Comparison of ENCODE assay signal across 12 mouse cellular contexts in genomic region chr3:146768921-146769320, GRCm38 (mm10). TPM values are rescaled to one million over a fixed set of nuclear protein-coding genes. Genes with fewer than 3 reads are reported as not detected.
DNase-seq lines count a peak whose midpoint lies in the region; ATAC-seq and TF ChIP-seq lines count a peak whose summit lies in the region.
"Had no signal": no experiment of that assay in that cellular context is flagged by ENCODE, and none has a peak within 500 bp of the region (broad histone marks: within the 10 kb centered on the region; RNA-seq: fewer than 3 reads in every experiment).

No protein-coding gene starts in this region.

- no peak overlapping the region for H3K4me3 ChIP-seq in ES-Bruce4 (ENCODE audit: low read depth, low read length)
- H3K4me3 ChIP-seq in forebrain, embryonic 12.5 days (replicated peaks): peak overlapping the region; percentile 8; the same call in 1 of the 2 replicates
- peak overlapping the region; percentile 41 for H3K4me3 ChIP-seq in midbrain, embryonic 13.5 days (replicated peaks)
- H3K4me3 ChIP-seq in liver, embryonic 11.5 days (ENCODE audit: low read depth, low read length): no peak overlapping the region
- H3K4me3 ChIP-seq: embryonic facial prominence, embryonic 12.5 days; kidney, embryonic 15.5 days; liver, embryonic 13.5 days had no signal

- ATAC-seq in forebrain, embryonic 12.5 days (ENCODE audit: low FRiP score): peak; percentile 72
- peak; percentile 73 for ATAC-seq in midbrain, embryonic 13.5 days
- no peak for ATAC-seq in liver, embryonic 11.5 days (replicated peaks; ENCODE audit: low FRiP score)

- TF ChIP-seq POLR2A in ES-Bruce4 (IDR thresholded peaks at IDR 0.05; ENCODE audit: insufficient read depth, low read length): no peak

- H3K9me3 ChIP-seq in ES-Bruce4 (replicated peaks; ENCODE audit: control insufficient read depth, insufficient read depth, low read length, poor library complexity, severe bottlenecking): no peaks in the 10 kb centered on the region
- H3K9me3 ChIP-seq in forebrain, embryonic 12.5 days: no peaks in the 10 kb centered on the region
- H3K9me3 ChIP-seq in midbrain, embryonic 13.5 days: no peaks in the 10 kb centered on the region
- H3K9me3 ChIP-seq in liver, embryonic 11.5 days (ENCODE audit: control insufficient read depth, low read length): no peaks in the 10 kb centered on the region
- H3K9me3 ChIP-seq: embryonic facial prominence, embryonic 12.5 days; heart, embryonic 10.5 days; kidney, embryonic 15.5 days; liver, embryonic 13.5 days had no signal

- no peak overlapping the region for H3K27ac ChIP-seq in ES-Bruce4 (ENCODE audit: insufficient read depth, low read length)
- no peak overlapping the region for H3K27ac ChIP-seq in forebrain, embryonic 12.5 days
- peak overlapping the region; percentile 69 for H3K27ac ChIP-seq in midbrain, embryonic 13.5 days
- no peak overlapping the region for H3K27ac ChIP-seq in liver, embryonic 11.5 days (ENCODE audit: low read depth, low read length)
- H3K27ac ChIP-seq: embryonic facial prominence, embryonic 12.5 days; kidney, embryonic 15.5 days; liver, embryonic 13.5 days had no signal

- no peak for TF ChIP-seq CTCF in ES-Bruce4 (IDR thresholded peaks at IDR 0.05; ENCODE audit: low read depth, low read length)

- H3K36me3 ChIP-seq in ES-Bruce4 (ENCODE audit: control insufficient read depth, insufficient read depth, low read length, poor library complexity, severe bottlenecking): no peaks in the 10 kb centered on the region
- H3K36me3 ChIP-seq in forebrain, embryonic 12.5 days (replicated peaks): no peaks in the 10 kb centered on the region
- peaks cover 7% of the 10 kb centered on the region; the same call in 1 of the 2 replicates for H3K36me3 ChIP-seq in midbrain, embryonic 13.5 days
- no peaks in the 10 kb centered on the region for H3K36me3 ChIP-seq in liver, embryonic 11.5 days (ENCODE audit: control insufficient read depth, insufficient read depth, low read length)
- H3K36me3 ChIP-seq: embryonic facial prominence, embryonic 12.5 days; heart, embryonic 10.5 days had no signal

- H3K4me1 ChIP-seq in ES-Bruce4 (ENCODE audit: control insufficient read depth, insufficient read depth, low read length): peaks cover 3% of the 10 kb centered on the region
- peaks cover 21% of the 10 kb centered on the region for H3K4me1 ChIP-seq in forebrain, embryonic 12.5 days
- H3K4me1 ChIP-seq in midbrain, embryonic 13.5 days (replicated peaks): peaks cover 44% of the 10 kb centered on the region
- H3K4me1 ChIP-seq in liver, embryonic 11.5 days (replicated peaks; ENCODE audit: control insufficient read depth, insufficient read depth, low read length): peaks cover 30% of the 10 kb centered on the region
- H3K4me1 ChIP-seq: kidney, embryonic 15.5 days had no signal

- peak; percentile 64; the same call in 1 of the 2 replicates for TF ChIP-seq EP300 in ES-Bruce4 (IDR thresholded peaks at IDR 0.05; ENCODE audit: insufficient read depth, low read depth, low read length)

- peak overlapping the region; percentile 31 for H3K4me2 ChIP-seq in forebrain, embryonic 12.5 days
- peak overlapping the region; percentile 53 for H3K4me2 ChIP-seq in midbrain, embryonic 13.5 days (replicated peaks)
- H3K4me2 ChIP-seq in liver, embryonic 11.5 days: no peak overlapping the region
- H3K4me2 ChIP-seq: embryonic facial prominence, embryonic 12.5 days; kidney, embryonic 15.5 days; liver, embryonic 13.5 days had no signal

- DNase-seq in frontal cortex, adult 2 months (ENCODE audit: extremely low spot score in 1 of 2, low spot score in 1 of 2): peak; percentile 56 to 69
- DNase-seq in frontal cortex, postnatal 10 days (ENCODE audit: low spot score in 2 of 2): no peak
- DNase-seq in lung, postnatal 25 days (ENCODE audit: low spot score): no peak
- DNase-seq in liver, embryonic 11.5 days (ENCODE audit: low spot score): no peak
- no peak for DNase-seq in embryo, embryonic 9.5 days (ENCODE audit: extremely low spot score)
- DNase-seq: liver, embryonic 13.5 days had no signal

- H3K27me3 ChIP-seq in ES-Bruce4 (ENCODE audit: control insufficient read depth, insufficient read depth, low read length, poor library complexity, severe bottlenecking): no peaks in the 10 kb centered on the region
- H3K27me3 ChIP-seq in forebrain, embryonic 12.5 days: no peaks in the 10 kb centered on the region
- no peaks in the 10 kb centered on the region for H3K27me3 ChIP-seq in midbrain, embryonic 13.5 days
- H3K27me3 ChIP-seq in liver, embryonic 11.5 days (replicated peaks; ENCODE audit: control insufficient read depth, insufficient read depth, low read length): no peaks in the 10 kb centered on the region
- H3K27me3 ChIP-seq: embryonic facial prominence, embryonic 12.5 days; kidney, embryonic 15.5 days; liver, embryonic 13.5 days had no signal

- H3K9ac ChIP-seq in ES-Bruce4 (ENCODE audit: low read depth, poor library complexity, severe bottlenecking): no peak overlapping the region
- H3K9ac ChIP-seq in forebrain, embryonic 12.5 days: no peak overlapping the region
- peak overlapping the region; percentile 65 for H3K9ac ChIP-seq in midbrain, embryonic 13.5 days (replicated peaks)
- no peak overlapping the region for H3K9ac ChIP-seq in liver, embryonic 11.5 days (ENCODE audit: low read depth, low read length)
- H3K9ac ChIP-seq: embryonic facial prominence, embryonic 12.5 days; kidney, embryonic 15.5 days; liver, embryonic 13.5 days had no signal

- 52% methylated on average over 3 of the region's 3 CpGs for WGBS in forebrain, embryonic 12.5 days
- WGBS in midbrain, embryonic 13.5 days: 46% methylated on average over 3 of the region's 3 CpGs
- WGBS in liver, embryonic 11.5 days: 75% methylated on average over 3 of the region's 3 CpGs

RNA-seq across cellular contexts. Expression of gene Prkacb, which starts 43.9 kb away (rescaled TPM):
- polyA plus RNA-seq in frontal cortex, adult 2 months (2012; rRNA removed): 193 and 194 TPM in 2 replicates
- 36.8 and 41.7 TPM in 2 replicates for polyA plus RNA-seq in ES-Bruce4 (2011; ENCODE audit: insufficient read depth, insufficient read length, low read depth, missing spikeins)
- polyA plus RNA-seq in forebrain, embryonic 12.5 days (2016; fragmentation: Nextera tagmentation; extraction: Ambion mirVana): 92.2 and 103 TPM in 2 replicates
- 119 and 126 TPM in 2 replicates for polyA plus RNA-seq in midbrain, embryonic 13.5 days (2015; fragmentation: Nextera tagmentation; extraction: Ambion mirVana)
- polyA plus RNA-seq in liver, embryonic 11.5 days (2014; fragmentation: Nextera tagmentation; extraction: Ambion mirVana): 38.6 and 40.2 TPM in 2 replicates

Comparison
In these comparisons a context has a peak if more than half of its experiments do, and no peak if none do; other contexts are left out.
1. DNase-seq: peak in frontal cortex, adult 2 months (2 of 2); none in frontal cortex, postnatal 10 days (0 of 2), lung, postnatal 25 days (single experiment), liver, embryonic 11.5 days (single experiment) and embryo, embryonic 9.5 days (single experiment).
2. H3K4me3 ChIP-seq: peak in forebrain, embryonic 12.5 days (single experiment) and midbrain, embryonic 13.5 days (single experiment); none in ES-Bruce4 (single experiment) and liver, embryonic 11.5 days (single experiment).